Mouse (Mus musculus): ENCODE data around the gene Myrfl. TPM values are rescaled to one million over a fixed set of nuclear protein-coding genes. Genes with fewer than 3 reads are reported as not detected.
A peak's percentile ranks its signal among the peaks of the same experiment; 100 is the strongest.

Gene Myrfl
- under 1 TPM; 0.14 to 0.31 TPM for total RNA-seq (2021)
- long read RNA-seq: 0 reads

- no peak for DNase-seq (ENCODE audit: low spot score in 2 of 2)
Measured at GRCm38 (mm10) chr10:116896336-116897177, at the start of gene Myrfl. Gene Myrfl (minus strand): TSS chr10:116896919.

DNA sequence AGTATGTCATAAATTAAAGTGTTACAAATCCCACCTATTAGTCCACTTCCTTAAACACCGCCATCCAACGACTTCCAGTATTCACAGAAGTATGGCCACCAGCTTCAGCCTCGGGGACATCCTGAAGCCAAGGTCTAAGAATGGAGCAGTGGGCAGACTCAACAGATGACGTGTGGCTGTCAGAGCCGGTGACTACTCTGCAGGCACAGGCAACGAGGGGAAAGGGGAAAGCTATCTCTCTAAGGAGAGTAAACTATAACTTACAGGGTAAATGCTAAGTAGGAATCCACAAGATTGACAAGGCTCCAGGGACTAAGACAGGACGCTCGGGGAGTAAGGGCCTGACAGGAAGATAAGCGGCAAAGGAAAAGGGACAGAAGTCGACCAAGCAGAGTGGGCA, 48.2 kb upstream of the Myrfl start:
- no peak for DNase-seq (ENCODE audit: low spot score in 2 of 2)

DNA sequence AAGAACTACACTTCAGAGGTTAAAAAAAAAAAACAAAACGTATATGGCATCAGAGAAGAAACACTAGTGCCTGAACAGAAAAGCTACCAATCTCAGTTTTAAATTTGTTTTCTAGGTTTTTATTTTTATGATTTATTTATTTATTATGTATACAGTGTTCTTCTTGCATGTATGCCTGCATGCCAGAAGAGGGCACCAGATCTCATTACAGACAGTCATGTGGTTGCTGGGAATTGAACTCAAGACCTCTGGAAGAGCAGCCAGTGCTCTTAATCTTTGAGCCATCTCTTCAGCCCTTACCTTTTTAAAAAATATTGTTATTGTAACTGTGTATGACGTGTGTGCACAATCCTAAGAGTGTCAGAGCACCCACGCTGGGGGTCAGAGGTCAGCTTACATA, 47.4 kb upstream of the Myrfl start:
- DNase-seq (ENCODE audit: low spot score in 2 of 2): no peak

DNA sequence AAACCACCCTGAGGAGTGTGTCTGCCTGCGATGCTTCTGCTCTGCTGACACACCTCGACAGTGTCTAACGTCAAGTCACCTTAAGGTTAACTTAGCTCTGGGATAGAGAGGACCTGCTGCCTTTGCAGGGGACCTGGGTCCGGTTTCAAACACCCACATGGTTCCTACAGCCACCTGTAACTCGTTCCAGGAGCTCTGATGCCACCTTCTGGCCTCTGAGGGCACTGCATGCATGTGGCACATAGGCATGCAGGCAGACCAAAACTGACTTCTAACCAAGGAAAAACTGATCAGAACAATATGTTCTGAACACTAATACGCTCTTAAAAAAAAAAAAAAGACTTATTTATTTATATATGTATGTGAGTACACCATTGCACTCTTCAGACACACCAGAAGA, 46.3 kb upstream of the Myrfl start:
- DNase-seq (ENCODE audit: low spot score in 2 of 2): peak in 1 of 2 experiments; percentile 26

DNA sequence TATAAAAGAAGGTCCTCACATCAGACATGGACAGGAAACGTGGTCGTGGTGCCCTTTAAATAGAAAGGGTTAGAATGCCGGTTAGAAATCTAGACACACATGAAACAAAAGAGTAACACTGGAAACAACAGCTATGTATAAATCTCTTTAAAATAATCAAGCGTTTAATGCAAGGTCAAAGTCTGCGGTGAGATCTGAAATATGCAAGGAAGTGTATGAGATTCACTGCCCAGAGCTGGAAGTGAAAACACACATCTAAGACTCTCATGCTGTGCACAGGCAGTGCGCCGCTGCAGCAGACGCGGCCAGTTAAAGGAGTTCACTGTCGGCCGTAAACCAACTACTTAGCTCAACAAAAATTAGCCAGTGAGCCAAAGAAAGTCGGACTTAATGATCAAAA, 38.3 kb upstream of the Myrfl start:
- no peak for DNase-seq (ENCODE audit: low spot score in 2 of 2)

GRCm38 (mm10) chr10:116933794-116934193, 37.1 kb upstream of the Myrfl start:
- DNase-seq (ENCODE audit: low spot score in 2 of 2): no peak

DNA sequence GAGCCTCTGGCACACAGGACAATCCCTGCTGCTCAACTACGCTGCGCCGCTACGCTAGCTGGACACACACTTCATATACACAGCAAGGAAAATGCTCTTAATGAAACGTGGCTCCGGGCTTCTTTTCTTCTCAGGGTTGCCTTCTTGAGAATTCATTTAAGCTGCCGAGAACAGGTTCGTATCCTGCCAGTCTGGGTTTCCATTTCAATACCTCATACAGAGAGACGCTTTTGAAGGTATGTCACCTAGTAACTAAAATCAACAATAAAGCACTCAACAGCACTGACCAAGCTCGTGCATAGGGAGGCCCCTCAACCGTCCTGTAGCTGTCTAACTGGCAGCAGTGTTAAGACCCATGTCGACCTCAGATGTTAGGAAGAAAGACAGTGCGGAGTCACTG, 35.7 kb upstream of the Myrfl start:
- no peak for DNase-seq (ENCODE audit: low spot score in 2 of 2)

DNA sequence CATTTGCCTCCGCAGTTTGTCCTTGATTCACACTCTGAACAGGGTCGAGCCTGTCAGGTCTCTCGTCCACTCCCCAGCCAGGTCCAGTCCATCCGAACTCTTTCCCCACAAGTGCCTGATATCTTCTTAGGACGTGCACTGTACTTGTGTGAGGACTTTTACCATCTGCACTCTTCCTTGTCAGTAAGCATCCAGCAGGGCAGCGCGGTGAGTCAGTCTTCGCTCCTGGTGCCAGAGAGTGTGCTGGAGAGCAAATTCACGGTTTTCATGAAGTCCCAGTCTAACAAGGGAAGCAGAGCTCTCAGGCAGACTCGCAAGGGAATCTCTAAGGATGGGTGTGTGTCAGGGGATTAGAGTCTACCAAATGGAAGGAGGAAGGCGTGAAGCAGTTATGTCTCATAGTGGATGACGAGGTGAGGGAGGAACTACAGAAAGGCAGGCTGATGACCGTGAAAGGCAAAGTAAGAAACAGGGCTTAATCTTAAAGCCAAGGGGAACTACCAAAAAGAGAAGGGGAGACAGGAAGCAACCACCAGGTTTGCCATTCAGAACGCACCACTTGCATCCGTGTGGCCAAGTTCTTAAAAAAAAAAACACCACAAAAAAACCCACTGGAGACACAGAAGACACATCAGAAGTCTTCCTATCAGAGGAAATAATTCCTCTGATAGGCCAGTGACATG, 34.9 kb upstream of the Myrfl start:
- DNase-seq (ENCODE audit: low spot score in 2 of 2): no peak

GRCm38 (mm10) chr10:116930936-116931335, 34.2 kb upstream of the Myrfl start:
- DNase-seq (ENCODE audit: low spot score in 2 of 2): no peak

DNA sequence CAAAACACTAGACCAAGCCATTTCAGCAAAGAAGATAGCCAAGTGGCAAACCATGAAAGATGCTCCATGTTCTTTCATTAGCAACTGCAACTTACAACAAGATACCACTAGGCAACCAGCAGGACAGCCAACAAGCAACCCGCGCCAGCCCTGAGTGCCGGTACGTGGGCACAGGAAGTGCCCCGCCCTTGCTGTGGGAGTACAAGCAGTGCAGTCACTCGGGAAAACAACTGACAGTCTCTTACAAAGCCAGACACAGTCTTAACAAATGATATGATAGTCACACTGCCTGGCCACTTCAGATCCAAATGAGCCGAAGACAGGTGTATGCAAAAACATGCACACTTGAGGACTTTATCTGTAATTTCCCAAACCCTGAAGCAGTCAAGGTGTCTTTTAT, 33.8 kb upstream of the Myrfl start:
- no peak for DNase-seq (ENCODE audit: low spot score in 2 of 2)

- DNase-seq (ENCODE audit: low spot score in 2 of 2): no peak
Measured at GRCm38 (mm10) chr10:116928826-116929225, 32.1 kb upstream of the Myrfl start.

DNA sequence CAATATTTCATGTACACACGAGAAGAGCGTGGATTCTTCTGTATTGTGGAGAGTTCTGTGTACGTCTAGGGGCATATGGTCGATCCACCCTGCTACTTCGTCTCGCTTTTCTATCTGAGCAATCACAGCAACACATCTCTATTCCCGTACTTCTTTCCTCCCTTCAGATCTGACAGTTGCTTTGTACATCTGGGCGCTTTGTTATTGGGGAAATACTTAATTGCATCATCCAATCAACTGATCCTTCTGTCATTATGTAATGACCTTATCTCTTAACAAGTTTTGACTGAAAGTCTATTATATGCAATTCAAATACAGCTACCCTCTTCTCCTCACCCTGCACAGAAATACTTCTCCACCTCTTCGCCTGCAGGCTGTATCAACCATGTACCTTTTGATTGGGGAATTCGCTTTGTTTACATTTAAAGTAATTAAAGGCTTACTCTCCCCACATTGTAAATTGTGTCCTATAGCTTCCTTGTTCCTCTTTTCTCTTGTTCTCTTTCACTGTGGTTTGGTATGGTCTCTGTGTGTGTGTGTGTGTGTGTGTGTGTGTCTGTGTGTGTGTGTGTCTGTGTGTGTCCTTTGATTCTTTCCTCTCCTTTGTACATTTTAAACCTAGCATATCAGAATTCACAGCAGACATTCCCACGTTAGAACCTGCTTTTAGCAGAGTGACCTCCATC, 29.9 kb upstream of the Myrfl start:
- DNase-seq (ENCODE audit: low spot score in 2 of 2): no peak

DNA sequence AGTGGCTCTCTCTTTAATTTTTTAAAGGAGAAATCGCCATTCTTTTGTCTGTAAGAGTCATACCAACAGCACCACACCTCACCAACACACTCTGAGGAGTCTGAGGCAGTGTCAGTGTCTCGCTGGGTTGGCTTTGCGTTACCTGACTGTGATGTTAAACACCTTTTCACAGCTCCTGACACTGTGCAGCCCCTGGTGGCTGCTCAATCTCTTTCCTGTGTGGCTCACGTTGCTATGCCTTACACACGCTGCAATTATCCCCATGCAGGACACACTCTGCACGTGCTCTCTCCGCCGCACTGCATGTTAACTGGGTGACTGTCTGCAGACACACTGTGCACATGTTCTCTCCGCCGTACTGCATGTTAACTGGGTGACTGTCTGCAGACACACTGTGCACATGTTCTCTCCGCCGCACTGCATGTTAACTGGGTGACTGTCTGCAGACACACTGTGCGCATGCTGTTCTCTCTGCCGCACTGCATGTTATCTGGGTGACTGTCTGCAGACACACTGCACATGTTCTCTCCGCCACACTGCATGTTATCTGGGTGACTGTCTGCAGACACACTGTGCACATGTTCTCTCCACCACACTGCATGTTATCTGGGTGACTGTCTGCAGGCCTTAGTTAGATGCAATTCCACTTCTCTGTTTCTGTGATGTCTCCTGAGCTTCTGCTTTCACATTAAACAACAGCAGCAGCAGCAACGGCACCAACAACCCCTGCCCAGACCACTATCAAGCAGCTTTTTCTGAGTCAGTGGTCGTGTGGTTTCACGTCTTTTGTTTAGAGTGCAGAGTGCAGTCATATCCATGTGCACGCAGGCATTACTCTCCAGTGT, 27.2 kb upstream of the Myrfl start:
- DNase-seq (ENCODE audit: low spot score in 2 of 2): no peak

- no peak for DNase-seq (ENCODE audit: low spot score in 2 of 2)
Measured at GRCm38 (mm10) chr10:116922161-116922560, 25.4 kb upstream of the Myrfl start.

DNA sequence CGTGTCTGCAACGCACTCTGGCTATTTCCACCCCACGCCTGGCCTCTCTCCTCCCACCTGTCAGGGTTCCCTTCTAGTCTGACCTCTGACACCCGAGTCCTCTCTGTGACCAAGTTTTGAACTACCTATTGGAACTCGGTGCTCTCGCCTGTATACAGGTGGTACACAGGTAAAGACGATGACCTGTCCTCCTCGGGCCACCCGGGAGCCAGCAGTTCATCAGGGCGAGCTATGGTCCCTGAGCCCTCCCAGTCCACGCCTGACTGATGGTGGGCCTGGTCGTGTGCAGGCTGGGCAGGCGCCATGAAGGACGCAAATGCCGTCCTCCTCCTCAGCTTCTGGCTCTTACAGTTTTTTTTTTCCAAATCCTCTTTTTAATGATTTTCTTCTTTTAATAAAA, 24.7 kb upstream of the Myrfl start:
- no peak for DNase-seq (ENCODE audit: low spot score in 2 of 2)

DNA sequence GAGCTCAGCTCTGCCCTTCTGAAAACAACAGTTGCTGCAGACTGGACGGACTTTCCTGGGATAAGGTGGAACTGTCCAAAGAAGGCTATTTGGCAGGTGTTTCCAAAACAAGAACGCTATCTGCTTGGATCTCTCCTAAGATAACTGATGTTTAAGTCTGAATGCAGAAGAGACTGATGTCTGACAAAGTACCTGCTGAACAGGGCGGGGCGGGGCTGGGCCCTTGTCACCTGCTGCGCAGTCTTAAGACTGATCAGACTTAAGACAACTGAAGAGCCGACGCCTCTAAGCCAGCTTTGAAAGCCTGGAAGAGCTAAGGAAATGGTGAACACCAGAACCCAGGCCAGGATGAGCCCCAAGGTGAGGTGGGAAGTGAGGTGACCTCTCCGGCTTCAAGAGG, 23.9 kb upstream of the Myrfl start:
- no peak for DNase-seq (ENCODE audit: low spot score in 2 of 2)

GRCm38 (mm10) chr10:116919368-116920317, 22.9 kb upstream of the Myrfl start:
- DNase-seq (ENCODE audit: low spot score in 2 of 2): no peak

DNA sequence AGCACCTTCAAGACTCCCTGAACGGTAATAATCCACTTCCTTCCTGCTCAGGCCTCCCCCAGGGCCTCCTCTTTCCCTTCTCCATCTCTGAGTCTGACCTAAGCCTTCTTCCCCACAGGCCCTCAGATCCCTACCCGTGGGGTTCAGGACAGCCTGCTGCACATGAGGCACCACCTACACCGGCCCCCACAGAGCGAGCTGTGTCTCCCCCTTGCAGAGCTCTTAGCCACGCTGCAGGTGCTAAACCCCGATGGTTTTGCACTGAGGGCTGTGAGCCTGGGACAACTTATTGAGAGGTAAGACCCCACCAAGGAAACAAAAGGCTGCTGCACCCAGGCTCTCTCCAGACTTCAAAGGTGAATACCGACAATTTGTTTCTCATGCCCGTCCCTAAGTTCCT, 19.9 kb upstream of the Myrfl start:
- DNase-seq (ENCODE audit: low spot score in 2 of 2): no peak

- no peak for DNase-seq (ENCODE audit: low spot score in 2 of 2)
Measured at GRCm38 (mm10) chr10:116915286-116915685, 18.6 kb upstream of the Myrfl start.

GRCm38 (mm10) chr10:116914586-116914985, 17.9 kb upstream of the Myrfl start:
- no peak for DNase-seq (ENCODE audit: low spot score in 2 of 2)
